Mouse (Mus musculus) embryonic fibroblast, embryonic 13.5 days (primary cell): ENCODE results near the gene Rfx5.

Experiments
- CTCF ChIP-seq: IDR thresholded peaks from 2 replicates; pipeline ENCODE4 v1.5.1; 2011; ENCODE audit warnings: mild to moderate bottlenecking, control low read depth, low read length, moderate library complexity, borderline replicate concordance; ENCODE audit not compliant: insufficient read depth
- POLR2A ChIP-seq: IDR thresholded peaks from 2 replicates; pipeline ENCODE4 v1.6.1; 2011; ENCODE audit warnings: low read depth, mild to moderate bottlenecking, control low read depth, low read length, moderate library complexity

DNA sequence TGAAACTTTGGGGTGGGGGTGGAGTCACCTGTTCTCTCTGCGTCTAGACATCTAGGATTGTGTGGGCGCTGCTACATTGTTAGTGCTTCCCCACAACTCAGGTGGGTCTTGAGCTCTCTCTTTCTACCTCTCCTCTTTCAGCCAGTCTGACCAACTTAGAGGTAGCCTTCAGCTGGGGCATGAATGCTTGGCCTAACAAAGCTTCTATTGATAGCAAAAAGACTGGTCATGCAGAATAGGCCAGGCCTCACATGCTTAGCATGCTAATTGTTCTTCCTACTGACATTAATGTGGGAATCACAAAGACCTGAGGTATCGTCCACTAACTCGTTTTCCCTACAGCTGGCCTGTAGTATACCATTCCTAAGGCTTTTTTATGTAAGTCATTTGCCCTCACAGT lies 48.7 kb downstream of the Rfx5 start:
- TF ChIP-seq CTCF (no peak), POLR2A (no peak)
